Mouse (Mus musculus): ENCODE results near the gene Tmem237.

The Tmem237 gene

DNA sequence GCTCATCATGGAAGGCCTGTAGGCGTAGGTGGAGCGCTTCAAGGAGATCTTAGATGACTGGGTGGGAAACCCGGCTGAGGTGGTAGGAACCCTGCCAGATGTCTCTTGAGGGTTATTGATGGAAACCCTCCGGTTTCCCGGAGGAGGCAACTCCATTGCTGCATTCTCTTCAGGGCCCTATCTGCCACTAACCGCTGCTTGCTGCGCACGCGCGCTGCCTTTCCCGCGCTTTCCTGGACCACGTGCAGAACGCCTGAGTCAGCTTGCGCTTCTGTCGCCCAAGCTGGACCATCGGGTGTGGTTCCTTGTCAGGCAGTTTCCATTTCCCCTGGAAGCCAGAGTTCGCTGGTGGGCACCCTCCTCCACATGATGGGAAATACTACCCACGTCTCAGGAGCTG is 25.5 kb downstream of the Tmem237 start, which contains the start of gene C2cd6:
C2cd6 (minus strand) TSS at position 196 of the 400 bp plus-strand sequence.
- DNase-seq, result no peak

DNA sequence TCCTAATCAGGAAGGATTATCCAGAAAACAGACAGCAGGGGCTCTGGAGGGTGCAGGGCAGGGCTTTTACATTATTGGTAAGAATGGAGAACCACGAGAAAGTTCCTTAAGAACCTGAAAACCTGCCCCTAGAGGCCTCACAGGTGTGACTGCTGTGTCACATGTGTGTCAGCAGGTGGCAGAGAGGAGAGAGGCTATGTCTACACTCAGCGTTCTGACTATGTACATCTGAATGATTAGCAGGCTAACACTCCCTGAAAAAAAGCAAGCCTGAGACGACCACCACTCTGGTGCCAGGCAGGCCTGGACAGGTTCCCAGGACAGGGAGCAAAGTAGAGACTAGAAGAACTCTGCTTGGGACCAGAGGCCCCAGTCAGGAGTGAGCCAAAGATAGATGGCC is 49.3 kb downstream of the Tmem237 start:
- no peak for DNase-seq

DNA sequence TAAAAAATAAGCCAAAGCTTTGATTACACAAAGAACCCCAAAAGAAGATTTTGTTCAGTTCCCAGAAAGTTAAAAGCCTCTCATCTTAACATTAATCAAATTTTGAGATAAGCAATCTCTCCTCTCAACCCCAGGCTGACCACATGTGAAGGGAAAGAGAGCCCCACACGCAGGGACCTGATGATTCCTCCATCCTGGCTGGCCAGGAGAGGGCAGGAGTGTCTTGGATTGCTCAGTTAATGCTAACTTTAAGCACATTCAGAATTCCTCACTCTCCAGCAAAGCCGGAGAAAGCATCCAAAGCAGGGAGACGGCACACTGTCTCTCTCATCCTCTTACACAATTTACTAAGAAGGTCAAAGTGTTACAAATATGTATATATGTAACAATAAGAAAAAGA is 52.2 kb downstream of the Tmem237 start:
- no peak for DNase-seq

GRCm38 (mm10) chr1:59063697-59064096 is 56.5 kb downstream of the Tmem237 start:
- DNase-seq, result no peak

DNA sequence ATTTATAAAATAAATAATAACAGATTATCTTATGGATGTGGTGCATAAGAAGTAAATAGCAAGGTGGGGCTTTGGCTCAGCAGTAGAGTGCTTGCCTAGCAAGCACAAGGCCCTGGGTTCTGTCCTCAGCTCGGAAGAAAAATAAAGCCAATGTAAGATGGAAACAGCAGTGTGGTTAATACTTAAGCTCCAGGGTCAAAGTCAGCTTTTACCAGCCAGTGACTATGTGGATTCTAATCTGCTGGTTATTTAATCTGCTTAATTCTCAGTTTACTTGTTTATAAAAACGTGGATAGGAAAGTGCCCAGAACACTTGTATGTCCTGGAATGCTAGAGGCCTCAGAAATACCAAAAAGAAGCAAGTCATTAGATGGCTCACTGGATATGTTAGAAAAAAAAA is 63.3 kb downstream of the Tmem237 start:
- no peak for DNase-seq

DNA sequence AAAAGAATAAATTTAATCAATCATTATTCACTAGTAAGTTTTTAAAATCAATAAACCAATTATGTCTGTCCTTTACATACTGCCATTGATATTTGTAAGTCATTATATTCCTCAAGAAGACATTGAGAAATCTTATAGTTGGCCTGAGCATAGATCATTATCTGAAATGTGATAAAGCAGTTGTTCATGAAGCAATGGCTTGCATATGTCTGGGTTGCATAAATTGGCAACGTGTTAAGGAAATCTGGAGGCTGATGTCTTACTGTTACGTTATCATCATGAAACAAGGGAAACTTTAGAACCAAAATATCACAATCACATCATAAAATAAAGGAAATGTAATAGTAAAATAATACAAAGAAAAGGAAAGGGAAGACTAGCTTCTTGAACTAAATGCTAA is 68.9 kb downstream of the Tmem237 start:
- no peak for DNase-seq

All from heart, adult 11 months (tissue).